Mouse (Mus musculus): ENCODE data around the gene Lrrc46. TPM values are rescaled to one million over a fixed set of nuclear protein-coding genes. Genes with fewer than 3 reads are reported as not detected.

The Lrrc46 gene
- polyA plus RNA-seq, 1 experiment from 2014 or later: 0.17 TPM

DNA sequence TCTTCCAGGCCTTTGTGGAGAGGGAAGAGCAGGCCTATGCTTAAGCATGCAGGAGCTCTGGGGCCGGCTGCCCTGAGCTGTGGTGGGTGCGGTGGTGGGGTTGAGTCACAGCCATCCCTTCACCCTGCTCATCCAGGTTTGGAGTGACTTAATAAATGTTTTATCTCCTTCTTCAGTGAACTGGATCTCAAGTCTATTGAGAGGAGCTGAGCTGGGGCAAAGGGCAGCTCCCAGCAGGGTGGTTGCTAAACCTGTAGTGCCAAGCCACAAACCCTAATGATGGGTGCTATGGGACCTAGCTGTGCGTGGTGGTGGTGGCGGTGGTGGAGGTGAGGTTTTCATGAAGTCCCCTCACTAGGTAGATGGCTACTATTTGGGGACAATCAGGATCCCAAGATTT is 7.4 kb downstream of the Lrrc46 start:
- H3K27ac ChIP-seq: no peak overlapping the region
- no peak overlapping the region for H3K4me3 ChIP-seq (ENCODE audit: inconsistent target)
- H3K36me3 ChIP-seq (ENCODE audit: inconsistent target): no peaks in the 10 kb centered on the region
- WGBS (ENCODE audit: missing documents): 94% methylated on average over 4 of the region's 4 CpGs
- H3K79me2 ChIP-seq (ENCODE audit: inconsistent target): no peaks in the 10 kb centered on the region

DNA sequence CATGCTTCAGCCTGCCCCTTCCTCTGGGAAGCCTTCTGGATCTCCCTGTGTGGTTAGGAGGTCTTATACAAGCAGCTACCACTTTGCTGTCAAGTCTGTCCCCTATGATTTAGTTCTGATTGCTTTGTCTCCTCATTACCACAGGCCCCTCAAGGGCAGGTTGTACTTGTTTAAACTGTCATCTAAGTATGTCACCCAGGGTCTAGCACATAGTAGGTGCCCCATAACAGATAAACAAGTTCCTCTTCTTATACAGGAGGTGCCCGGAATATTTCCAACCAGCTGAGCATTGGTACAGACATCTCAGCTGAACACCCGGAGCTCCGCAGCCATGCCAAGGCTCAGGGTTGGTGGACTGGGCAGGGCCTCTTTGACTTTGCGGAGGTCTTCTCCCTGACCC is 8.7 kb downstream of the Lrrc46 start:
- no peaks in the 10 kb centered on the region for H3K79me2 ChIP-seq (ENCODE audit: inconsistent target)
- H3K4me3 ChIP-seq (ENCODE audit: inconsistent target): no peak overlapping the region
- WGBS (ENCODE audit: missing documents): 95% methylated on average over 4 of the region's 4 CpGs
- no peaks in the 10 kb centered on the region for H3K36me3 ChIP-seq (ENCODE audit: inconsistent target)
- H3K27ac ChIP-seq: no peak overlapping the region

DNA sequence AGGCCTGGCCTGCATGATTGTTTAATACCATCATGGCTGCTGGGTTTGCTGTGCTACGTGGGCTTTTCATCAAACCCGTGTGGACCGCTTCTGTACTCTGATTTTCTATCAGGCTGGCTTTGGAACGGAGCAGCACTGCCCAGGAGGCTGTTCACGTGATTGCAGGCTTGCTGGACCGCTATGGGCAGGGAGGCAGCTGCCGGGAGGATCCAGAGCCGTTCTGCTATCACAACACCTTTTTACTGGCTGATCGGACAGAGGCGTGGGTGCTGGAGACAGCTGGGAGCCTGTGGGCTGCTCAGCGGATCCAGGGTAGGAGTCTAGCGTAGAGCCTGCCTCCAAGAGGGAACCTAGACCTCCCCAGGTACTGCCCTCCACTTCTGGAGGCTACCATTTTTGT is 9.2 kb downstream of the Lrrc46 start:
- no peaks in the 10 kb centered on the region for H3K79me2 ChIP-seq (ENCODE audit: inconsistent target)
- H3K27ac ChIP-seq: no peak overlapping the region
- H3K4me3 ChIP-seq (ENCODE audit: inconsistent target): no peak overlapping the region
- no peaks in the 10 kb centered on the region for H3K36me3 ChIP-seq (ENCODE audit: inconsistent target)
- 98% methylated on average over 12 of the region's 12 CpGs for WGBS (ENCODE audit: missing documents)

DNA sequence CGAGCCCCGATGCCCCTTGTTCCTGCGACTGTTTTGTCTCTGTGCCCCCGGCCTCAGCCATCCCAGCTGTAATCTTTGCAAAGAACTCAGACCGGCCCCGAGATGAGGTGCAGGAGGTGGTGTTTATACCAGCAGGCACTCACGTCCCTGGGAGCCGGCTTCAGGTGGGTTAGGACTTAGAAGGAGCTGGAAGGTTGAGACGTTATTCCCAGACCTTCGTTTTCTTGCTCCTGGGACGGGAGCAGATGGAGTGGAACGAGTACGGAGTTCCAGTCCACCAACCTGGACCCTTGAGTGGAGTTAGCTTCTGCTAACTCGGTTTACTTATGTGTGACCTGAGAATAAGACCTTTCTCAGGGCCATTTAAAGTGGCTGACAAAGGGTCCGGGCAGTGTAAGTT is 10.8 kb downstream of the Lrrc46 start:
- Histone ChIP-seq H3K36me3 (ENCODE audit: inconsistent target) (no peaks in the 10 kb centered on the region), H3K4me3 (ENCODE audit: inconsistent target) (peak overlapping the region; percentile 77), H3K27ac (peak overlapping the region; percentile 53; the same call in 1 of the 2 replicates), H3K79me2 (ENCODE audit: inconsistent target) (no peaks in the 10 kb centered on the region)
- 24% methylated on average over 14 of the region's 15 CpGs for WGBS (ENCODE audit: missing documents)

DNA sequence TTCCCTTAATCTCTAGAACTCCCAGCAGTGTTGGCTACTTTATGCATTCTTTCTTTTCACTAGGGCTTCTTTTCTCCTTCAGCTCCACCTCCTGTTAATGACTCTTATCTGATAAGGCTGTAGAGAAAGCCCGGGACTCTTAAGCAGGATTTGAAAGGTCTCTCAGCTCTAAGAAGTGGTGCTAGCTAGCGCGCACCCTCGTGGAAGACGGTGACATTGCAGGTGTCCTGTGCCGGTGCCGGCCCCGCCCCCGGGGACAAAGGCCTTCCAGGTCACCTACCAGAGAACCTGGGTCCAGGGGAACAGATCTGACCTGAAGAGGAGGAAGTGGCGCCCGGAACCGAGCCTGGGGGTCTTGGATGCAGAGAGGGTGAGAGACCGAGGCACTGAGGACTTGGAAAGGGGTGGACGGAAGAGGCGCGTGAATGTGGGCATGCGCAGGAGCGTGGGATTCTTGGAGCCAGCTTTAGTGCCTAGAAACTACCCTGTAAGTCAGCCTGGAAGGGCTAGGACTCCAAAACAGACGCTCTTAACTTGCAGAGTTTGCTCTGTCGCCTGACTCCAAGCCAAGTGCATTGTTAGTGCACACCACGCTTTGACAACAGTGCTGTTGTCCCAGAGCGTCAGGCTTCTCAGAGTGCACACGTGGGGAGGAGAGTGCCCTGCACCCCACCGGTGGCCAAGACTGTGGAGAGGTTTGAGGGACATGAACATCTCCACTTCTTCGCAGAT is 11.4 kb downstream of the Lrrc46 start, which contains the start of gene Scrn2:
Scrn2 (plus strand) TSS at position 253 of the 732 bp plus-strand sequence.
- peak within 1 kb of the TSS; percentile 53 for H3K27ac ChIP-seq

DNA sequence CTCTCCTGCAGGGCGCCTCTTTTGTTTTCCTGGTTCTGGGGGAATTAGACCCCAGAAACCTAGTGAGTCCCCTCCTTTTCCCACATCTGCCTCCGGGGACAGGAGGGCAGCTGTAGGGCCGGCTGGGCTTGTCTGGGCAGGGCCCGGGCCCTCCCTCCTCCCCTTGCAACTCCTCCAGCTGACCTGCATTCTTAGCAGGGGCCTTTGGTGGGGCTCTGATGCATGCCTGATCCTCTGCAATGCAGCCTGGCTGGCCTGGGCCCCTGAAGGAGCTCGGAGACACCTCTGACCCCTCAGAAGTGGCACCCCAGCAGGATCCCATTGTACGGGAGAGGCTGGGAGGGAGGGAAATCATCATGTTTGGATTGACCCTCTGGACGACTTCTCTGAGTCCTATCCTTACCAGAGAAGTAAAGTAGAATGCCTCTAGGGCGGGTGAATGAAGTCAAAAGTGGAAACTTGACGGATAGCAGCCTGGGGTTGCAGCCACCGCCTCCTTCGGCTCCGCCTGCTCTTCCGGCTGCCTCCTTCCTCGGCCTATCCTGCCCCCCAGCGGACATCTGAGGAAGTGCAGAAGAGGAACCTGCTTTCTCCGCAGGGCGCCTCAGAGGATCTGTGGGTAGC is 15.4 kb downstream of the Lrrc46 start:
- H3K36me3 ChIP-seq (ENCODE audit: inconsistent target): no peaks in the 10 kb centered on the region
- peak overlapping the region; percentile 11; the same call in 1 of the 2 replicates for H3K4me3 ChIP-seq (ENCODE audit: inconsistent target)
- no peaks in the 10 kb centered on the region for H3K79me2 ChIP-seq (ENCODE audit: inconsistent target)
- WGBS (ENCODE audit: missing documents): 13% methylated on average over 16 of the region's 17 CpGs
- no peak overlapping the region for H3K27ac ChIP-seq

More for the DNA sequence above, 11.4 kb downstream of the Lrrc46 start, which contains the start of gene Scrn2:
- WGBS (ENCODE audit: missing documents): under 1% methylated on average over 25 of the region's 25 CpGs
- Histone ChIP-seq H3K4me3 (ENCODE audit: inconsistent target) (peak within 1 kb of the TSS; percentile 77), H3K79me2 (ENCODE audit: inconsistent target) (no peaks in the 10 kb centered on the region), H3K36me3 (ENCODE audit: inconsistent target) (no peaks in the 10 kb centered on the region)

DNA sequence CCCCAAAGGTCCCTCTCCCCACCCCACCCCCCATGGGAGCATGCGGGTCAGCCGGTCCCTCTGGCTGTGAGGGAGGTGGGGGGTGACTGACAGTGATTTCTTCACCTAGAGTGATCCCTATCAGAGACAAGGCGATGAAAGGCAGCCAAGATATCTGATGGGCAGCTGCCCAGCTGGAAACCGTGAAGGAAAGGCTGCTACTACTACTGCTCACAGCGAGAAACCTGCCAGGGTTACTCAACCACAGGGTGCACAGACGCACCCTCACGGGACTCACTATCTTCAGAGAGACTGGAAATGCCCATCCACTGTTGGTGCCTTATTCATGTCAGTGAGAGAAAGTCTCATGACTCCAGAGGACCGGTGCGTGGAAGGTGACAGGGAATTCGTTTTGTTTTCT is 16.2 kb downstream of the Lrrc46 start:
- Histone ChIP-seq H3K4me3 (ENCODE audit: inconsistent target) (no peak overlapping the region), H3K36me3 (ENCODE audit: inconsistent target) (no peaks in the 10 kb centered on the region), H3K27ac (no peak overlapping the region), H3K79me2 (ENCODE audit: inconsistent target) (no peaks in the 10 kb centered on the region)
- WGBS (ENCODE audit: missing documents): 84% methylated on average over 10 of the region's 10 CpGs

DNA sequence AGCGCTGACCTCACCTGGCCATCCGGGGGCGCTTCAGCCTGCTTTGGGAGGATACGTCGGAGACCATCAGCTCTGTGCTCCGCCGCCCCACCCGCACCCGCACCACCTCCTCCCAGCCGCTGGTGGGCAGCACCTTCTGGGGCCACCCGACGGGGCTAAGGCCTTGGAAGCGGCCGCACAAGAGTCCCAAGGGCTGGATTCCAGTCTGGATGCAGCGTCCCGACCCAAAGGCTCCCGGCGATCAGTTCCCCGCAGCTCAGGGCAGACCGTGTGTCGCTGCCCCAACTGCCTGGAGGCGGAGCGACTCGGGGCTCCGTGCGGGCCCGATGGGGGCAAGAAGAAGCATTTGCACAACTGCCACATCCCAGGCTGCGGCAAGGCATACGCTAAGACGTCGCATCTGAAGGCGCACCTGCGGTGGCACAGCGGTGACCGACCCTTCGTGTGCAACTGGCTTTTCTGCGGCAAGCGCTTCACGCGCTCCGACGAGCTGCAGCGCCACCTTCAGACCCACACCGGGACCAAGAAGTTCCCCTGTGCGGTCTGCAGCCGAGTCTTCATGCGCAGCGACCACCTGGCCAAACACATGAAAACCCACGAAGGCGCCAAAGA is 19.2 kb downstream of the Lrrc46 start:
- H3K79me2 ChIP-seq (ENCODE audit: inconsistent target): no peaks in the 10 kb centered on the region
- H3K27ac ChIP-seq: no peak overlapping the region
- under 1% methylated on average over 50 of the region's 50 CpGs for WGBS (ENCODE audit: missing documents)
- no peaks in the 10 kb centered on the region for H3K36me3 ChIP-seq (ENCODE audit: inconsistent target)
- no peak overlapping the region; the same call in 1 of the 2 replicates for H3K4me3 ChIP-seq (ENCODE audit: inconsistent target)

DNA sequence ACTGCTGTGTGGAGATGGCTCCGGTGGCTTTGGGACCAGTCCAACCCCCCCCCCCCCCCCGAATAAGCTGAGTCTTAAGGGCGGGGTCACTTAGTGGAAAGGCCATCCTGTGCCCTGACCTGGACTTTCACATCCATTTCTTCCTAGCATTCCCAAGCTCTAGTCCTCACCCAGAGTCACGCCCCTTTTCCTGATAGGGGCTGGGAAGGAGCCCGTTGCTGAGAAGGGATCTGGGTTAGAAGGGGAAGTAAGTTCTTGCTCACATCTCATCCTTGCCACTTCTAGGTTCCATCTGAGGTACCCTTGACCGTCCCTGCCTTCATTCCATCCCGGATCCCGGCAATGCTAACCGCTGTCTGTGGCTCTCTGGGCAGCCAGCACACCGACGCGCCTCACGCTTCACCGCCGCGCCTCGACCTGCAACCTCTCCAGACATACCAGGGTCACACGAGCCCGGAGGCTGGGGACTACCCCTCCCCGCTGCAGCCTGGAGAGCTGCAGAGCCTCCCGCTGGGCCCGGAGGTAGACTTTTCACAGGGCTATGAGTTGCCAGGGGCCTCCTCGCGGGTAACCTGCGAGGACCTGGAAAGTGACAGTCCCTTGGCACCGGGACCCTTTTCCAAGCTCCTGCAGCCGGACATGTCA is 20.0 kb downstream of the Lrrc46 start:
- 2% methylated on average over 27 of the region's 27 CpGs for WGBS (ENCODE audit: missing documents)
- Histone ChIP-seq H3K27ac (no peak overlapping the region), H3K4me3 (ENCODE audit: inconsistent target) (no peak overlapping the region), H3K36me3 (ENCODE audit: inconsistent target) (no peaks in the 10 kb centered on the region), H3K79me2 (ENCODE audit: inconsistent target) (no peaks in the 10 kb centered on the region)

DNA sequence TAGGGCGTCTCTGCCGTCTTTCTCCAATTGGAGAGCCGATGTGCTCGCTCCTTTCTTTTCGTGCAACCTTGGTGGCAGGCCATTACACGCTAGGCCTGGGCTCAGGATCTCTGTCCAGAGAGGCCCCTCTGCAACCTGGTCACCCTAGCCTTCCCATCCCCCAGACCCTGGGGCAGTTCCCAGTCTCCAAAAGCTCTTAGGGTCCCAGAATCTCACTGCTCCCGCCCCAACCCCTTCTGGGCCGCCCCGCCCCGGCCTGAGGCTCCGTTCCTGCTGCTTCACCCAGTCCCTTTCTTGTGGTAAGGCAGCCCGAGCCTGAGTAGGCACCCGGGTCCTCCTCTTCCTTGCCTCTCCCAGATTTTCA is 21.9 kb downstream of the Lrrc46 start:
- Histone ChIP-seq H3K27ac (no peak overlapping the region), H3K4me3 (ENCODE audit: inconsistent target) (no peak overlapping the region), H3K79me2 (ENCODE audit: inconsistent target) (no peaks in the 10 kb centered on the region), H3K36me3 (ENCODE audit: inconsistent target) (no peaks in the 10 kb centered on the region)
- WGBS (ENCODE audit: missing documents): 10% methylated on average over 9 of the region's 13 CpGs

DNA sequence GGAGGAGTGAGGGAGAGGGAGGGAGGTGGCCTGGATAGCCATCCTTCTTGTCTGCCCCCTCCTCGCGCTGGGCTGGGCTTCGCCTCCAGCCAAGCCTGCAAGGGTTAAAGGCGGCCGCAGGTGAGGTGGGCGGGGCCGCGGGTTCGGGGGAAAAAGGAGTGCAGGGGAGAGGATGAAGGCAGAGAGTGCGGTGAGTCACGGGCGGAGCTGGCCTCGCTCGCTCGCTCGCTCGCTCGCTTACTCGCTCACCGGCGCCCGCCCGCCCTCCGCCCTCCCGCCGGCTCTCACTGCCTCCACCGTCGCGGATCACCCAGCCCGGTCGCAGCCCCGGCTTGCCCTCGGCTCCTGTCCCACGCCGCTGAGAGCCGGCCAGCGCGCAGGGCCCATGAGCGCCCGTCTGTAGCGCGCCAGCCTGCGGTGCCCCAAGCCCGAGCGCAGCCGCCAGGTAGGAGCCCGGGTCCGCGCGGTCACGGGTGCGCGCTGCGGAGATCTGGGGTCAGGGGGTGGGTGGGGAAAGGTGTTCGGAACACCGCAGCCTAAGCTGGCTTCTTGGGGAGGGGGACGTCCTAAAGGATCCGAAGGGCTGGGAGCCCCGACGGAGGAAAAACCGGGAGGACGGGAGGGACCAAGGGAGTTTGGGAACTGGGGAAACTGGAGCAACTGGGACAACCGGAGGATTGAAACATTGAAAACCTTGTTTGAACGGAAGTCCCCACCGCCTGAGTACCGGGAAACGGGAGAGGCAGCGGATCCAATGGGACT is 22.4 kb downstream of the Lrrc46 start:
- no peaks in the 10 kb centered on the region for H3K36me3 ChIP-seq (ENCODE audit: inconsistent target)
- H3K79me2 ChIP-seq (ENCODE audit: inconsistent target): no peaks in the 10 kb centered on the region
- 2% methylated on average over 61 of the region's 68 CpGs for WGBS (ENCODE audit: missing documents)
- H3K4me3 ChIP-seq (ENCODE audit: inconsistent target): no peak overlapping the region
- H3K27ac ChIP-seq: no peak overlapping the region

DNA sequence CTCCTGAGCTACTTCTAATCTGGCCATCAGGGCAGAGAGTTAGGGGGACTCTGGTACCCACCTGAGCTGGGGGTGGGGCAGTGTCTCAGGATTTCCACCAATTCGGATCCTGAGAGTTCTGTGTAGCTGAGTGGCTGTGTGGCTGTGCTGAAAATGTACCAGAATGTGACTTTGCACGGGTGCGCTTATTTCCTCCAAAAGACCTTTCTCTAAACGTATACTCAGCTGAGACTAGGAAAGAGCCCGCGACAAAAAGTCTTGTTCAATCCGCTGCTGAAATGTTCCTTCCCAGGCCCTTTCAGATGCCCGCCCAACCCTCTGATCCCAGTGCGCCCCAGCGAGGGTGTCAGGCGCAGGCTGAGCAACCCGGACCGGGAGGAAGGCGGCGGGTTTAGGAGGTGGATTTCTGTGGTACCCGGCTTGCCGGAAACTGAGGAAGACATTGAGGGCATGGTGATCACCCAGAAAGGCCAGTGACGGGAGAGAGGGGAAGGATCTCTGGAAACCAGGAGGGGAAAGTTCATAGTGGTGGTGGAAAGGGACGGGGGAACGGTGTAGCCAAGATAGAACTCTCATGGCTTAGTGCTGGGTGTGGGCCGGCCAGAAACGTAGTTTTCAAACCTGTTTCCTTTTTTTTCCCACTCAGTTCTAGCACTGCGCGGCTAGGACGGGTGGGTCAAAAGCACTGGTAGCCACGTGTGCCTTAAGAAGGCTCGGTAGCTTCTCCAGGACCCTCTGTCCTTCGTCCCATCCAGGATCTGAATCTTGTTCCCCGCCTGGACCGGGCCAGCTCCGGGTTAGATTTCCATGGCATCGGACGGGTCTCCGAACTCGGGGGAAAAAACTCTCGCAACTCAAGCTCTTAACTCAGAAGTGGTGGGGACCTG is 23.3 kb downstream of the Lrrc46 start:
- 5% methylated on average over 36 of the region's 36 CpGs for WGBS (ENCODE audit: missing documents)
- no peak overlapping the region for H3K4me3 ChIP-seq (ENCODE audit: inconsistent target)

DNA sequence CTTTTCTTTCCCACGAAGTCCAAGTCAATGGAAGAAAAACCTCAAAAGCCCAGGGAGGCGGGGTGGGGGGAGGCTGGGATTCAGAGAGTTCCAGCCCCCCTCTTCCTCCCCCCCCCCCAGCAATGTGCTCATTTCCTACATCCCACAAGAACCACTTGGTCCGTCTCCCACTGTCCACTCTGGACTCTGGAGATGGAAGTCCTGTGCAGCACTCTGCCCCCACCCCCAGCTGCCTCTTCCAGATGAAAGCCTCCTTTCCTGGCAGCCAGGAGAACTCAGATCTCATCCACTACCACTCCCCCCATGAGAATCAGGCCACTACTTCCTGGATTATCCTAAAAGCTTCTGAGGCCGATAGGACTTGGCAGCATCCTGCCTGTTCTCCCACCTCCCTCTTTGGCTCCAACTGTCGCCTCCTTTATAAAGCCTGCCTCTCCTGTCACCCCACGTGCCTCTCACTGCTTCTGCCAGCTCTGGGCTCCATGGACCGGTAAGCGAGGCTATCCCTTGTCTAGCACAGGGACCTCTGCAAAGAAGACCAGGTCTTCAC is 28.0 kb downstream of the Lrrc46 start, which contains the start of gene Sp6:
Sp6 (plus strand) TSS at position 274 of the 550 bp plus-strand sequence.
- Histone ChIP-seq H3K4me3 (ENCODE audit: inconsistent target) (no peak within 1 kb of the TSS), H3K27ac (no peak within 1 kb of the TSS), H3K36me3 (ENCODE audit: inconsistent target) (no peaks in the 10 kb centered on the region), H3K79me2 (ENCODE audit: inconsistent target) (no peaks in the 10 kb centered on the region)
- 69% methylated on average over 8 of the region's 8 CpGs for whole genome bisulfite sequencing (ENCODE audit: missing documents)

More for the DNA sequence above, 23.3 kb downstream of the Lrrc46 start:
- H3K79me2 ChIP-seq (ENCODE audit: inconsistent target): no peaks in the 10 kb centered on the region
- H3K27ac ChIP-seq: no peak overlapping the region
- H3K36me3 ChIP-seq (ENCODE audit: inconsistent target): no peaks in the 10 kb centered on the region

All from macrophage (primary cell).